Mouse (Mus musculus) E14TG2a.4 (cell line): Measurements from ENCODE around the gene Kiss1r.

ENCODE experiments used
- H3K27me3 ChIP-seq: 2 replicates; pipeline ENCODE4 v1.6.1; 2014; ENCODE audit warnings: low read length, control low read depth; ENCODE audit not compliant: insufficient read depth
- H3K36me3 ChIP-seq: 2 replicates; pipeline ENCODE4 v1.6.1; 2014; ENCODE audit warnings: low read length, control low read depth; ENCODE audit not compliant: insufficient read depth
- H3K4me1 ChIP-seq: replicated peaks from 2 replicates; pipeline ENCODE4 v1.6.1; 2014; ENCODE audit warnings: low read depth, low read length, control low read depth
- H3K4me3 ChIP-seq: replicated peaks from 2 replicates; pipeline ENCODE4 v1.5.1; 2014; ENCODE audit warnings: mild to moderate bottlenecking, low read length
- H3K9me3 ChIP-seq: 2 replicates; pipeline ENCODE4 v1.6.1; 2014; ENCODE audit warnings: low read length, control low read depth
- CTCF ChIP-seq: conservative IDR thresholded peaks from 2 replicates; pipeline ENCODE4 v1.5.1; 2014; ENCODE audit warnings: low read length
- NANOG ChIP-seq: IDR thresholded peaks from 2 replicates; pipeline ENCODE4 v1.6.1; 2014; ENCODE audit warnings: borderline replicate concordance, low read length, mixed read lengths
- POU5F1 ChIP-seq: IDR thresholded peaks from 2 replicates; pipeline ENCODE4 v1.6.1; 2014; ENCODE audit warnings: low read length, borderline replicate concordance

The Kiss1r gene

GRCm38 (mm10) chr10:79916808-79917531 is at the start of gene Kiss1r:
Gene Kiss1r (plus strand): TSS chr10:79916971.
- Histone ChIP-seq H3K36me3 (peaks cover under 1% of the 10 kb centered on the region), H3K4me1 (peaks cover 74% of the 10 kb centered on the region), H3K27me3 (peaks cover 46% of the 10 kb centered on the region), H3K9me3 (no peaks in the 10 kb centered on the region), H3K4me3 (peak within 1 kb of the TSS; percentile 84)
- TF ChIP-seq NANOG: no peak
- TF ChIP-seq POU5F1: no peak
- no peak for TF ChIP-seq CTCF

GRCm38 (mm10) chr10:79871845-79872244 is 44.9 kb upstream of the Kiss1r start:
- peaks cover 36% of the 10 kb centered on the region for H3K4me1 ChIP-seq
- no peak overlapping the region for H3K4me3 ChIP-seq
- no peaks in the 10 kb centered on the region for H3K36me3 ChIP-seq
- H3K27me3 ChIP-seq: peaks cover 50% of the 10 kb centered on the region
- TF ChIP-seq POU5F1: no peak
- TF ChIP-seq NANOG: no peak
- TF ChIP-seq CTCF: no peak
- peaks cover 6% of the 10 kb centered on the region; the same call in 1 of the 2 replicates for H3K9me3 ChIP-seq

DNA sequence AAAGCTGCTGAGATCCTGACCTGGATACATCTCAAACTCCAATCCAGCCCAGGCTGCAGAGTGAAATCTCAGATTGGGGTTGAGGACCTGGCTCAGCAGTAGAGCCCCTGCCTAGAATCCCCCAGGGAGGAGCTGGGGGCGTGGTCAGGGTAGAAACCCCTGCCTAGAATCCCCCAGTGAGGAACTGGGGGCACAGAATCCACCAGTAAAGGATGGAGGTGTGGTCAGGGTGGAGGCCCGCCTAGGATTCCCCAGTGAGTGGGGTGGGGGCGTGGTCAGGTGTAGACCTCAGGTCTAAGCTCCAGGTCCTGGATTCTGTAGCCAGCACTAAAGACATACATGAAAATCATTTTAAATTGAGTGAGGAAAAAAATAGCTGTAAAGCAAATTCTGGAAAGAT is 43.9 kb upstream of the Kiss1r start:
- Histone ChIP-seq H3K4me3 (peak overlapping the region; percentile 10; the same call in 1 of the 2 replicates), H3K4me1 (peaks cover 38% of the 10 kb centered on the region), H3K36me3 (no peaks in the 10 kb centered on the region), H3K27me3 (peaks cover 59% of the 10 kb centered on the region), H3K9me3 (peaks cover 9% of the 10 kb centered on the region; the same call in 1 of the 2 replicates)
- TF ChIP-seq POU5F1 (no peak), NANOG (no peak), CTCF (no peak)

GRCm38 (mm10) chr10:79873313-79873712 is 43.5 kb upstream of the Kiss1r start:
- TF ChIP-seq CTCF (no peak), NANOG (no peak), POU5F1 (no peak)
- peaks cover 42% of the 10 kb centered on the region for H3K4me1 ChIP-seq
- peak overlapping the region; percentile 80; the same call in 1 of the 2 replicates for H3K4me3 ChIP-seq
- peaks cover 9% of the 10 kb centered on the region; the same call in 1 of the 2 replicates for H3K9me3 ChIP-seq
- peaks cover 61% of the 10 kb centered on the region for H3K27me3 ChIP-seq
- no peaks in the 10 kb centered on the region for H3K36me3 ChIP-seq

DNA sequence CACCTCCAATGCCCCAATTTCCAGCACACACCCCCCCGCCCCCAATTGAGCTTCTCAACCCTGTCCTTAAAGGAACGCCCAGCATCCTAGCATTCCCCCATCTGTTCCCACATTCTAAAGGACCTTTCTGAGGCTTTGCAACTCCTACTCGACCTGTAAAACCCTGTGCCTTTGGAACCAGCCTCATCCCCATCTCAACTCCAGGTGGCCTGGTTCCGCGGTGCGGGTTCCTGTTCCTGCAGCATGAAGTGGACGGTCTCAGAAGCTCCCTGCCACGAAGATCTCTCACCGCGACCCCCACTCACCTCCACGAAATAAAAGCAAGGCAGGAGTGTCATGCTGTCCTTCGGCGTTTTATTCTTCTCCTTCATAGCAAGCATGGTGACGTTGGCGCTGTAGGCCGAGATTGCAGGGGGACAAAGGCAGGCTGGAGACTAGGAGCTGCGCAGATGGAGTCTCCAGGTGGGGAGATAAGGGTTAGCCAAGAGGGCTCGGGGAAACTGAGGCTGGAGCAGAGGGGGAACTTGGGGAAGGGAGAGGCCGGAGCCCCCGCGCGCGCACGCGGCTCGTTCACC is 43.0 kb upstream of the Kiss1r start:
- peaks cover 65% of the 10 kb centered on the region for H3K27me3 ChIP-seq
- TF ChIP-seq NANOG: no peak
- TF ChIP-seq POU5F1: no peak
- H3K4me3 ChIP-seq: peak overlapping the region; percentile 80
- H3K9me3 ChIP-seq: peaks cover 9% of the 10 kb centered on the region; the same call in 1 of the 2 replicates
- H3K36me3 ChIP-seq: no peaks in the 10 kb centered on the region
- H3K4me1 ChIP-seq: peaks cover 44% of the 10 kb centered on the region

DNA sequence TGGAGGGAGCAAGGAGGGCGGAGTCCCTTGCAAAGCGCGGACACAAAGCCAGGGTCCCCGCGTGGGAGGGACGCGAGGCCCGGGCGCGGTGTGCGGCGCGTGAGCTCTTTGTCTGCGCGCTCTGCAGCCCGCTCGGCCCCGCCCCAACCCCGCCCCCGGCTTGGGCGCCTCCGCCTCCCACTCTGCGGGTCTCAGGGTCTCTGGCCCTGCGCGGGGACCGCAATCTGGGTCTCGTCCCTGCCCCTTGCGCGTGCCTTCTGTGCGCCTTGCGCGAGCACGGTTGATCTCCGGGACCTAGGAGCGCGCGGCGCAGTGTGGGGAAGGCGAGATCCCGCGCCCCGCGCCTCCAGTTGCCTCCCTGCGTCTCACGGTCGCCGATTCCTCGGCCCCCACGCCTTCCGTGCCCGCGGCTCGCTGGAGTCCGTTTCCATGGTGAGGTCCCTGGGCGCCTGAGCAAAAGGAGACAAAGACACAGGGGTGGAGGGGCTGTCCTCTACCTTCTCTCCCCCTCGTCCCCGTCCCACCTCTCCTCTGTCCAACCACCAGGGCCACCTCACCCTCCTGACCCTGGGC is 42.4 kb upstream of the Kiss1r start, which contains the start of the genes Prtn3 and Plppr3:
Gene Prtn3 (plus strand): TSS at position 187 of the 573 bp plus-strand sequence.
Gene Plppr3 (minus strand): TSS at position 345 of the 573 bp plus-strand sequence.
- Histone ChIP-seq H3K27me3 (peaks cover 63% of the 10 kb centered on the region), H3K4me3 (peak within 1 kb of the TSS; percentile 80), H3K9me3 (peaks cover 9% of the 10 kb centered on the region; the same call in 1 of the 2 replicates), H3K4me1 (peaks cover 45% of the 10 kb centered on the region), H3K36me3 (no peaks in the 10 kb centered on the region)
- TF ChIP-seq NANOG (no peak), CTCF (no peak), POU5F1 (no peak)

DNA sequence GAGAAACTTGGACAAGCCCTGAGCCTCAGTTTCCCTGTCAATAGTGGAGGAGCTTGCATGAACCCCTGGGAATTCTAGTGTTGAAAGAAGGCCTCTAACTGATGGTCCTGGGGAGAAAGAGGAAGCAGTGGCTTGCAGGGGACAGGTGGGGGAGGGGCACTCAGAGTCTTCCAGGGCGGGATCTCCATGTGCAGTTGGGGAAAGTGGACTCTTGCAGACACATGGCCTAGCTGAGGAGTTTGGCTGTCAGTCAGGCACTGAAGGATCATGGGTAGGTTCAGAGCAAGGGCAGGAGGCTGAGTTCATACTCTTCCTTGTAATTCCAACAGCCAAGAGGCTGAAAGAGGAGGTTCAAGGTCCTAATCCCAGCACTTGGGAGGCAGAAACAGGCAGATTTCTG is 39.6 kb upstream of the Kiss1r start:
- TF ChIP-seq POU5F1 (no peak), CTCF (no peak), NANOG (no peak)
- H3K36me3 ChIP-seq: no peaks in the 10 kb centered on the region
- H3K27me3 ChIP-seq: peaks cover 72% of the 10 kb centered on the region

GRCm38 (mm10) chr10:79877757-79878156 is 39.0 kb upstream of the Kiss1r start:
- TF ChIP-seq NANOG (no peak), POU5F1 (no peak), CTCF (no peak)
- peaks cover 74% of the 10 kb centered on the region for H3K27me3 ChIP-seq
- peaks cover 9% of the 10 kb centered on the region; the same call in 1 of the 2 replicates for H3K9me3 ChIP-seq
- H3K4me3 ChIP-seq: no peak overlapping the region
- H3K36me3 ChIP-seq: no peaks in the 10 kb centered on the region
- H3K4me1 ChIP-seq: peaks cover 70% of the 10 kb centered on the region

More for the DNA sequence above, 39.6 kb upstream of the Kiss1r start:
- Histone ChIP-seq H3K4me1 (peaks cover 68% of the 10 kb centered on the region), H3K9me3 (peaks cover 9% of the 10 kb centered on the region; the same call in 1 of the 2 replicates), H3K4me3 (peak overlapping the region; percentile 3; the same call in 1 of the 2 replicates)
